ENCODE assay signal across 9 mouse cellular contexts in genomic region chr11:88550083-88550907, GRCm38 (mm10).
DNase-seq lines count a peak whose midpoint lies in the region; ATAC-seq lines count a peak whose summit lies in the region.
"Had no signal": no experiment of that assay in that cellular context is flagged by ENCODE, and none has a peak within 500 bp of the region (broad histone marks: within the 10 kb centered on the region; RNA-seq: fewer than 3 reads in every experiment).

No protein-coding gene starts in this region.

- WGBS in heart, embryonic 10.5 days = 46% methylated on average over 6 of the region's 6 CpGs
- 45% methylated on average over 6 of the region's 6 CpGs for WGBS in forebrain, embryonic 11.5 days
- 45% methylated on average over 6 of the region's 6 CpGs for WGBS in midbrain, embryonic 12.5 days

- H3K36me3 ChIP-seq in heart, embryonic 10.5 days = no peaks in the 10 kb centered on the region
- H3K36me3 ChIP-seq in forebrain, embryonic 11.5 days (ENCODE audit: control insufficient read depth, insufficient read depth, low read length) = no peaks in the 10 kb centered on the region; the same call in 1 of the 2 replicates
- no peaks in the 10 kb centered on the region for H3K36me3 ChIP-seq in midbrain, embryonic 12.5 days

- H3K4me3 ChIP-seq in heart, embryonic 10.5 days = no peak overlapping the region
- no peak overlapping the region for H3K4me3 ChIP-seq in forebrain, embryonic 11.5 days (ENCODE audit: low read depth, low read length)
- H3K4me3 ChIP-seq in midbrain, embryonic 12.5 days = no peak overlapping the region

- peaks cover 88% of the 10 kb centered on the region for H3K4me1 ChIP-seq in heart, embryonic 10.5 days
- peaks cover 65% of the 10 kb centered on the region for H3K4me1 ChIP-seq in forebrain, embryonic 11.5 days (replicated peaks; ENCODE audit: control insufficient read depth, insufficient read depth, low read length)
- H3K4me1 ChIP-seq in midbrain, embryonic 12.5 days = peaks cover 86% of the 10 kb centered on the region

- H3K27me3 ChIP-seq in heart, embryonic 10.5 days (ENCODE audit: insufficient read depth, poor library complexity, severe bottlenecking) = no peaks in the 10 kb centered on the region
- H3K27me3 ChIP-seq in forebrain, embryonic 11.5 days (ENCODE audit: control insufficient read depth, insufficient read depth, low read length) = no peaks in the 10 kb centered on the region
- H3K27me3 ChIP-seq in midbrain, embryonic 12.5 days = no peaks in the 10 kb centered on the region

- H3K9me3 ChIP-seq in heart, embryonic 10.5 days = no peaks in the 10 kb centered on the region
- H3K9me3 ChIP-seq in forebrain, embryonic 11.5 days (ENCODE audit: control insufficient read depth, low read length) = no peaks in the 10 kb centered on the region
- H3K9me3 ChIP-seq in midbrain, embryonic 12.5 days = no peaks in the 10 kb centered on the region

- ATAC-seq in forebrain, embryonic 11.5 days (replicated peaks; ENCODE audit: low FRiP score) = no peak
- no peak for ATAC-seq in midbrain, embryonic 12.5 days (ENCODE audit: low FRiP score, low read depth)

- peak overlapping the region; percentile 85 for H3K27ac ChIP-seq in heart, embryonic 10.5 days
- H3K27ac ChIP-seq in forebrain, embryonic 11.5 days (ENCODE audit: low read depth, low read length) = peak overlapping the region; percentile 59
- H3K27ac ChIP-seq in midbrain, embryonic 12.5 days (replicated peaks) = peak overlapping the region; percentile 72

- peak overlapping the region; percentile 7; the same call in 1 of the 2 replicates for H3K9ac ChIP-seq in forebrain, embryonic 11.5 days (ENCODE audit: low read length)
- H3K9ac ChIP-seq in midbrain, embryonic 12.5 days (replicated peaks) = no peak overlapping the region; the same call in 1 of the 2 replicates

- no peak overlapping the region for H3K4me2 ChIP-seq in forebrain, embryonic 11.5 days (ENCODE audit: low read depth, low read length, severe bottlenecking)
- H3K4me2 ChIP-seq in midbrain, embryonic 12.5 days (replicated peaks) = no peak overlapping the region

- no peak for DNase-seq in heart, embryonic 10.5 days (ENCODE audit: low spot score)
- DNase-seq in heart, adult 8-10 months (ENCODE audit: low spot score) = no peak
- DNase-seq in 3T3-L1 (ENCODE audit: low read depth, low spot score) = peak; percentile 14
- DNase-seq in forebrain, embryonic 11.5 days (ENCODE audit: low spot score) = no peak
- no peak for DNase-seq in frontal cortex, postnatal 25 days (ENCODE audit: low spot score in 2 of 2)
- no peak for DNase-seq in layer of hippocampus, adult 9-11 months
- no peak for DNase-seq in testis, postnatal 10 days (ENCODE audit: low spot score)
- DNase-seq: cerebellum, adult 9-11 months had no signal
